Mouse (Mus musculus): ENCODE data around the gene Lsm2.
"Not testable (repeated sequence)": the region's sequence is repeated elsewhere in the genome, so short reads cannot be mapped to it uniquely, and the experiment has no call there.

The Lsm2 gene

DNA sequence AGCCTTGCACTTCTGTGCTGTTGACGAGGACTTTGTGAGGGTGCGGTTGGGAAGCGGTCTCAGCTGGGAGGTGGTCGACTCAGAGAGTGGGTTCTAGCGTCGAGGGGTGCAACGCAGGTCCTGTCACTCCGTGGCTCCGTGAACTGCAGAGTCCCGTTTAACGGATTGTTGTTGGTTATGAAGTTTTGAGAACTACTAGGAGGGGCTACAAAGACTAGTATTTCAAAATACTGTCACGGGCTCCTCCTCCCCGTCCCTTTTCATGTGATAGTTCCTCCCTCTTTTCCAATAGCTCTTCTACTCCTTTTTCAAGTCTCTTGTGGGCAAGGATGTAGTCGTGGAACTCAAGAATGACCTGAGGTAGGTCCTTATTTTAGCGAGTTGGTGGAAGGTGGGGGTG, 666 bp downstream of the Lsm2 start:
- in situ Hi-C loops (cut with MboI, MseI) = loop anchor here in 1 of 2 experiments (5.0 kb wide), 1 partner anchor 35 kb away; no protein-coding TSS in a partner anchor

- in situ Hi-C loops (cut with MboI, MseI) = loop anchor here in 1 of 2 experiments (5.0 kb wide), 1 partner anchor 37 kb away; no protein-coding TSS in a partner anchor
Observed at GRCm38 (mm10) chr17:34984218-34984617, 2.6 kb downstream of the Lsm2 start.

DNA sequence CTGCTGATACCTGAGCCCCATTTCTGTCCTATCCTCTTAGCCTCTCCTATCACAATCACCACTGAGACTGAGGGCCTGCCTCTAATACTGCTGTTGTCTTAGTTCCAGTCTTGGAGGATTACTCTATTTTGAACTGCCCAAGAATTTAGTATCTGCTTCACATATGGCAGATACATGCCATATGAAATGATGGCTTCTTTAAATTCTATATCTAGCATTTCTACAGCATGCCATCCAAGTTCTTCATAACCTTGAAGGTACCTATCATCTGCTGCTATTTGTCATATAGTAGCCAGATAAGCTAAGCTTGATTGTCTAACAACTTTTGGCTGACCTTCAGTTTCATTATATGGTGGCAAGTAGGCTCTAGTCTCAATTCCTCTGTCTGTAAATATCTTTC, 13.1 kb downstream of the Lsm2 start:
- in situ Hi-C loops (cut with MboI, MseI) = no loop called here

DNA sequence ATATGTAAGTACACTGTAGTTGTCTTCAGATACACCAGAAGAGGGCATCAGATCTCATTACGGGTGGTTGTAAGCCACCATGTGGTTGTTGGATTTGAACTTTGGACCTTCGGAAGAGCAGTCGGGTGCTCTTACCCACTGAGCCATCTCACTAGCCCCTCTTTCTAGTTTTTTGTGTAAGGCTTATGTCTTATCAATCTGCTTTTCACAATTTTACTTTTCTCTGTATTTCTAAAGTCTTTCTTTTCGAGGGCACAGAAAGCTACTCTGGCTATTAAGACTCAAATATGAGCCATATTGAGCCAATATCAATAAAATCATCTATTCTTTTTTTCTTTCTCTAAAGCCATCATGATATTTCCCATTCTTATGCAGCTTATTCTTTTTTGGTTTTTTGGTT, 13.5 kb downstream of the Lsm2 start:
- in situ Hi-C loops (cut with MboI, MseI) = not testable (repeated sequence)

- in situ Hi-C loops (cut with MboI, MseI) = not testable (repeated sequence)
Observed at GRCm38 (mm10) chr17:34995927-34996326, 14.3 kb downstream of the Lsm2 start.

- in situ Hi-C loops (cut with MboI, MseI) = no loop called here
Observed at GRCm38 (mm10) chr17:34996411-34997141, 14.9 kb downstream of the Lsm2 start.

DNA sequence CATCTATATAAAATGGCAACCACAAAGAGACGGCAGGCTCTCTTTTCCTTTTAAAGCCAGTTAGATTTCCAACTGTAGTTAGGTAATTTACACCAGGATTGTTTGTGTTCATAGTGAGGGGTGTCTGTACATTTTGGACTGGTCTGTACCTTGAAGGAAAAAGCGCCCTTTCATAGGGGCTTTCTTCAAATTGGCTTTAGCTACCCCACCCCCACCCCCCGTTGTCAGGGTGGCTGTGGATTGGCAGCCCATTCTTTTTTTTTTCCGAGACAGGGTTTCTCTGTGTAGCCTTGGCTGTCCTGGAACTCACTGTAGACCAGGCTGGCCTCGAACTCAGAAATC, 15.5 kb downstream of the Lsm2 start:
- in situ Hi-C loops (cut with MboI, MseI) = no loop called here

- in situ Hi-C loops (cut with MboI, MseI) = no loop called here
Observed at GRCm38 (mm10) chr17:34998526-34999430, 17.1 kb downstream of the Lsm2 start.

- in situ Hi-C loops (cut with MboI, MseI) = loop anchor here (5.0 to 10.0 kb wide), 2 partner anchors 235 to 242 kb away; partner anchors contain the start of genes Atp6v1g2 (in 1 of the 2), Ddx39b (in 1 of the 2) and Nfkbil1 (in 1 of the 2)
Observed at GRCm38 (mm10) chr17:34999871-35000716, 18.4 kb downstream of the Lsm2 start.

- in situ Hi-C loops (cut with MboI, MseI) = loop anchor here (5.0 to 10.0 kb wide), 2 partner anchors 234 to 241 kb away; partner anchors contain the start of genes Atp6v1g2 (in 1 of the 2), Ddx39b (in 1 of the 2) and Nfkbil1 (in 1 of the 2)
Observed at GRCm38 (mm10) chr17:35000717-35001451, 19.2 kb downstream of the Lsm2 start, which contains the start of gene Vars. Vars (plus strand) TSS chr17:35000987.

DNA sequence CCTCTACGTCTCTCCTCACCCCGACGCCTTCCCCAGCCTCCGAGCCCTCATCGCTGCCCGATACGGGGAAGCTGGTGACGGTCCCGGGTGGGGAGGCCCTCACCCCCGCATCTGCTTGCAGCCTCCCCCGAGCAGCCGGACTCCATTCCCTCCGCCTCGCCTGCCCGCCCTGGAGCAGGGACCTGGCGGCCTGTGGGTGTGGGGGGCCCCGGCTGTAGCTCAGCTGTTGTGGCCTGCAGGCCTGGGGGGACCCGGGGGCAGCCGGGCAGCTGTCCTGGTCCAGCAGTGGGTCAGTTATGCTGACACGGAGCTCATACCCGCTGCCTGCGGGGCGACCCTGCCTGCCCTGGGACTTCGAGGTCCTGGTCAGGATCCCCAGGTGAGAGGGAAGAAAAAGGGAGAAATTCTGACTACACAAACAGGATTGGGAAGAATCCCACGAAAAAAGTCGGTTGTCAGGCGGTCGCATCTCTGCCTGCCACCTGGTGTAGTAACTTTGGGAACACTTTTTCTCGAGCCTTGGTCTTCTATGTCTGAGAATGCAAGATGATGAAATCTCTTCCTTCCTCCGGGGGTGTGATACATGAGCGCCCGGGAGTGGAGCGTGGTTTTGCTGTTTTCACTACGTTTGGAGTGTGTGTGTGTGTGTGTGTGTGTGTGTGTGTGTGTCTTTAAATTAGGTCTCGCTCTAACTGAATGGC, 19.9 kb downstream of the Lsm2 start:
- in situ Hi-C loops (cut with MboI, MseI) = loop anchor here (5.0 to 10.0 kb wide), 2 partner anchors 233 to 241 kb away; partner anchors contain the start of genes Atp6v1g2 (in 1 of the 2), Ddx39b (in 1 of the 2) and Nfkbil1 (in 1 of the 2)

DNA sequence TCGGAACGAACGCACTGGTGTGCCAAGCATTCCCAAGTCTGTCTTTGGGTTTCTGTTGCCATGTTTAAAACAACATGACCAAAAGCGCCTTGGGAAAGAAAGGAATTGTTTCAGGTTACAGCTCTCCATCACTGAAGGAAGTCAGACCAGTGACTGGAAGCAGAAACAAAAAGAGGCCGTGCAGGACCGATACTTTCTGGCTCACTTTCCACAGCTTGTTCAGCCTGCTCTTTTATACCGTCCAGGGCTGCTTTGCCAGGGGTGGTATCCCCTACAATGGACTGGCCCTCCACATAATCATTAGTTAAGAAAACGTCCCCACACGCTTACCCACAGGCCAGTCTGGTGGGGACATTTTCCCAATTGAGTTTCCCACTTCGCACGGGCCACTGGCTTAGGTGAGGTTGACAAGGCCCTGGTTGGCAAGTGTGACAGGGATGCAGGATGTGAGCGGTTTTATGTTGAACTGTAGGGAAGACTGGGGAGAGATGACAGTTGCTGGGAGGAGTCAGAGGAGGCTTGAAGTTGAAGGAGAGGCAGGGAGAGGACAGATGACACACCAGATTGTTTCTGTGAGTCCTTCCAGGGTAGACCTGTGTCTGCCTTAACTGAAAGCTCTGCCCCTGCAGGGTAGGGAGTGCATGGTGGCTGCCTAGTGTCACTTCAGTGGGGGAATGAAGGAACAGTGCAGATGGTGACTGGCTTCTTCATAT, 20.6 kb downstream of the Lsm2 start:
- in situ Hi-C loops (cut with MboI, MseI) = loop anchor here (5.0 to 10.0 kb wide), 2 partner anchors 232 to 240 kb away; partner anchors contain the start of genes Atp6v1g2 (in 1 of the 2), Ddx39b (in 1 of the 2) and Nfkbil1 (in 1 of the 2)

GRCm38 (mm10) chr17:35003022-35003838, 21.6 kb downstream of the Lsm2 start:
- in situ Hi-C loops (cut with MboI, MseI) = loop anchor here (5.0 to 10.0 kb wide), 2 partner anchors 232 to 239 kb away; partner anchors contain the start of genes Atp6v1g2 (in 1 of the 2), Ddx39b (in 1 of the 2) and Nfkbil1 (in 1 of the 2)

- in situ Hi-C loops (cut with MboI, MseI) = loop anchor here (5.0 to 10.0 kb wide), 2 partner anchors 231 to 238 kb away; partner anchors contain the start of genes Atp6v1g2 (in 1 of the 2), Ddx39b (in 1 of the 2) and Nfkbil1 (in 1 of the 2)
Observed at GRCm38 (mm10) chr17:35004075-35004717, 22.5 kb downstream of the Lsm2 start.

DNA sequence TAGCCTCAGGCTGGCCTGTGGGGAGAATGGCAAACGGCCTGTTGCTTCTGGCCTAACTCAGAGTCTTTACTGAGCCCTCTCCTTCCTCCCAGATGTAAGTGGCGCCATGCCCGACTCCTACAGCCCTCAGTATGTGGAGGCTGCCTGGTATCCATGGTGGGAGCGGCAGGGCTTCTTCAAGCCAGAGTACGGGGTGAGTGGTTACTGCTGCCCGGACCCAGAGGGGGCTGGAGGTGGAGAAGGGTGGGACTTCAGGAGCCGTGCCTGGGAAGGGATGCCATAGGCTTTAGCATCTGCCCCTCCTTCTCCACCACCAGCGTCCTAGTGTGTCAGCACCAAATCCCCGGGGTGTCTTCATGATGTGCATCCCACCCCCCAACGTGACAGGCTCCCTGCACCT, 23.5 kb downstream of the Lsm2 start:
- in situ Hi-C loops (cut with MboI, MseI) = loop anchor here in 1 of 2 experiments (10.0 kb wide), 1 partner anchor 230 kb away; the partner anchor contains the start of genes Atp6v1g2 and Nfkbil1

DNA sequence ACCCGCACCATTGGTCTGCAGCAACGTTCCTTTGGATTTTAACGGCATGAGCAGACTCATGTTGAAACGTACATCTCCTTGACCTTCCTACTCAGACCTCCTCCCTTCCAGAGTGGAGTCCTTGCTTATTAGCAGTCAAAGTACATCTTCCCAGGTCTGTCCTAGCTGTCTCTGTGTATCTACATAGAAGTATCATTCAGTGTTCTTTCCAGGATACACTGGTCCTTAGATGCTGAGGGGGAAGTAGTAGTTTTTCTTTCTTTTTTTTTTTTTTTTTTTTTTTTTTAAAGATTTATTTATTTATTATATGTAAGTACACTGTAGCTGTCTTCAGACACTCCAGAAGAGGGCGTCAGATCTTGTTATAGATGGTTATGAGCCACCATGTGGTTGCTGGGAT, 24.2 kb downstream of the Lsm2 start:
- in situ Hi-C loops (cut with MboI, MseI) = loop anchor here in 1 of 2 experiments (10.0 kb wide), 1 partner anchor 229 kb away; the partner anchor contains the start of genes Atp6v1g2 and Nfkbil1

Data from T-helper 17 cell (primary cell).